Mouse (Mus musculus): ENCODE results near the gene B4galt7.
"Not testable (repeated sequence)": the region's sequence is repeated elsewhere in the genome, so short reads cannot be mapped to it uniquely, and the experiment has no call there.

Gene B4galt7

DNA sequence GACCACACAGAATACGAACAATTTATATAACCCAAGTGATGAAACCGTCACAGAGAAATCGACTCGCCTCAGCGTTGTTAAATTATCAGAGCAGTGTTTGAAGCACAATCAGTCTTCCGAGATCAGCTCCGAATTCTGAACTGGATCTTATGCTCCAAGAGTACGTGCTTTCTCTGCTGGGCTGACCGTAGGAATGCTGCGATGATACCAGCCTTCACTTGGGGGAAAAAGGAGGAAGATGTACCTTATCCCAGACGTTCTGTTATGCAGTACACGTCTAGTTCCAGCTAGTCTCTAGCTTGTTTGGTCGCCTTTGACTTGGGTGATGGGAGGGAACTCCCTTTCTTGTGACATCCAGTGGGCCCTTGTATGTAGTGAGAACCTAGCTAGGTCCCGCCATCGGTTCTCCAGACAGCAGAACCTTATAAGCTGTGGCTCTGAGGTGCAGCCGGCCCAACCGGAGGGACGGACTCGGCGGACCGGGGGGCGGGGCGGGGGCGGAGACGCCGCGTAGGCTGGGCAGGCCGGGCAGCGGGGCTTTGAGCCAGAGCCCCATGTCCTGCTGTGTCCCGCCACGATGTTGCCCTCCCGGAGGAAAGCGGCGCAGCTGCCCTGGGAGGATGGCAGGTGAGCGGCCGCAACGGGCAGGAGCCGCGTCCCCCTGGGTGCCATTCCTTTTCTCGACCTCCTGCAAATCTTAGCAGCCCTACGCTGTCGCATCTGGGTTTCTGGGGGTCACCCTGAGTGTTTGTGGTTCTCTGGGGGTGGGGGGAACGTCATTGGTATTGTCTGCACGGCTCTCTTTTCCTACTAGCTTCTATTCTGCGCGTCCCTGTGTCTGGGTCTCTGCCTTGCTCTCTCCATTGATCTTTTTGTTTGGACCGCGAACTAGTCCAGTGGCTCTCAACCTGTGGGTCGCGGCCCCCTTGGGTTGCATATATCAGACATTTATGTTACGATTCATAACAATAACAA is at the start of gene B4galt7:
TSS of gene B4galt7 (plus strand) at position 331 of the 975 bp plus-strand sequence.
- peak; percentile 85 for DNase-seq (ENCODE audit: low spot score)

DNA sequence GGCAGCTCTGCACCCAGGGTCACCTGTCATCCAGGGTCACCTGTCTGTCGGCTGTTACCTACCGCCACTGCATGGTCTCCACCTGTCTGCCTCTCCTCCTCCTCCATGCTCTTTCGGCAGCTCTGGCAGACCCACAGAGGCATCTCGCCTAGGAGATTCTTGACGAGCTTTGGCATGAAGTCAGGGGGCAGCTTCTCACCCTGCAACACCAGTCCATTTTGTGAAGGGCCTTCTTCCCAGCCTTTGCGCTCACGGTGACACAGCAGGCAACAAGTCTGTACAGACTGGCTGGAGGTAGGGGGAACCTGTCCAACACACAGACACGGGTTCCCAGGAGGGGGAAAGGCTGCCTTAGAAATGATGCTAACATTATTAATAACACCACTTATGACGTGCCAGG is 43.8 kb upstream of the B4galt7 start:
- no peak for DNase-seq (ENCODE audit: low spot score)

- no peak for DNase-seq (ENCODE audit: low spot score)
Measured at GRCm38 (mm10) chr13:55557499-55557898, 42.2 kb upstream of the B4galt7 start.

GRCm38 (mm10) chr13:55563266-55563879 is 36.3 kb upstream of the B4galt7 start:
- DNase-seq (ENCODE audit: low spot score): no peak

DNA sequence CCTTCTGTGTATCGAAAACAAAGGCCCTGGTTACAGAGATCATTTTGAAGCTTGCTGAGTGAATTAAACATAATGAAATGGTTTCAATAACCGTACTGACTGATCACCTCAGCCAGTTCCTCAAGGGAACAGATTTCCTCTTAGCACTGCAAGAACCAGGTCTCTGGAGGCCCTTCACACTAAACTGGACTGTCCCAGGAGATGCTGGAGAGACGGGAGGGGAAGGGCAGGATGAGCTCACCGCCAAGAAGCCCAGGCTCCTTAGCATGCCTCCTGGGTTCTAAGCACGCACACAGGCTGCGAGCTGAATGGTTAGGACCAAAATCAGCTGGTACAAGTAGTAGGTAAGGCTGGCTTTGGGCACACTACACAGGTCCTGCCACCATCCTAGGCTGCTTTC is 32.7 kb upstream of the B4galt7 start:
- peak; percentile 76 for DNase-seq (ENCODE audit: low spot score)

DNA sequence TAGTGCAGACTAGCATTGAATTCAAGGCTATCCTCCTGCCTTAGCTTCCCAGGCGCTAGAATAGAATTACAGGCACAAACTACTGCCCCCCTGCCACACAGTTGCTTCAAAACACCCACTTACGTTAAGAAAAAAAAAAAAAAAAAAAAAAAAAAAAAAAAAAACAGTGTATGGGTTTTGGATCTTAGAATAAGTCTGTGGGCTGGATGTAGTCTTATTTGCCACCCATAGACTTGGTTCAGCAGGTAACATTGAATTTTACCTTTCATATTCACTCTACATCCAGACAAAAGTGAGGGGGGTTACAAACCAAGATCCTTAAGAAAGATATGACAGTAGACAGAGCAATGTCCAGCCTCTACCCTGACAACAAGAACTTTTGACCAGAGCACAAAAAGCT is 31.7 kb upstream of the B4galt7 start:
- no peak for DNase-seq (ENCODE audit: low spot score)

DNA sequence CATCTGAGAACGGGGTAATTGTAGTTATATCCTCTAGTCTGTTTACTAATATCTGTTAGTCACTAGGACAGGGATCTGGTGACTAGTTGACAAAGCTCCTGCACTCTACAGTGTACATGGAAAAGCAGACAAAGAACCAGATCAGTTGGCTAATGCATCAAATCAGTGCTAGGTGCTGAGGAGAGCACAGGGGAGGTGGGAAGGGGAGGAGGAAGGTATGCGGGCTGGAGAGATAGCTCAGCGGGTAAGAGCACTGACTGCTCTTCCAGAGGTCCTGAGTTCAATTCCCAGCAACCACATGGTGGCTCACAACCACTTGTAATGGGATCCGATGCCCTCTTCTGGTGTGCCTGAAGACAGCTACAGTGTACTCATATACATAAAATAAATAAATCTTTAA is 31.2 kb upstream of the B4galt7 start:
- DNase-seq (ENCODE audit: low spot score): not testable (repeated sequence)

- peak; percentile 43 for DNase-seq (ENCODE audit: low spot score)
Measured at GRCm38 (mm10) chr13:55569726-55570285, 29.9 kb upstream of the B4galt7 start.

DNA sequence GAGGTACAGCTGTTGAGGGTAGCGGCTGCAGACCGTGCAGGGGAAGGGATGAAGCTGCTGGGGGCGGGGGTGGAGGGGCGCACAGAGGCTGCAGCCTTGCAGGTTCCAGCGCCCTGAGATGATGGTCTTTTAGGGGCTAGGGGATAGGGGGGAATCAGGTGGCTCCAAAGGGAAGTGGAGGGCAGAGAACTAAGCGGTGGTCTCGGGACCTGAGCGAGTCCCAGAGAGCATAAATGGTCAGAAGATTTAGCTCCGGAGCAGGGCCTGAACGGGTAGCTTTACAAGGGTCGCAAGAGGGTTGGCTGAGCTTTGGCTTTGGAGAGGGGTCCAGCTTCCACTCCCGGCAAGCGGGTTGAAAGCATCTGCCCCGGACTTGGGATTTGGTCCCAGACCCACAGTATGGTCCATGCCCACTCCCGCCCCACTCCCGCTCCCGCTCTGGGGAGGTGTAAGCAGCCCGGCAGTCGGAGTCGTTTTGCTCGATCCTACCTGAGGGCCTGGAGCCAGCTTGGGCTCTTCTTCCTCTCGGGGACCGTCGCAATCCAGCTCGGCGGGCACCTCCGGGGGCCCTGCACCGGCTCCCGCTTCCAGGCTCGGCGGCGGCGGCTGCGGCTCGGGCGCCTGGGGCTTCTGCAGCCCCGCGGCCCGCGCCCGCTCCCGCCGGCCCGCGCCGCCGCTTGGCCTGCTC is 29.3 kb upstream of the B4galt7 start:
- DNase-seq (ENCODE audit: low spot score): peak; percentile 46

- peak; percentile 97 for DNase-seq (ENCODE audit: low spot score)
Measured at GRCm38 (mm10) chr13:55571027-55571751, 28.5 kb upstream of the B4galt7 start, which contains the start of gene Fam193b. Gene Fam193b, minus strand, starts transcription at chr13:55571120.

DNA sequence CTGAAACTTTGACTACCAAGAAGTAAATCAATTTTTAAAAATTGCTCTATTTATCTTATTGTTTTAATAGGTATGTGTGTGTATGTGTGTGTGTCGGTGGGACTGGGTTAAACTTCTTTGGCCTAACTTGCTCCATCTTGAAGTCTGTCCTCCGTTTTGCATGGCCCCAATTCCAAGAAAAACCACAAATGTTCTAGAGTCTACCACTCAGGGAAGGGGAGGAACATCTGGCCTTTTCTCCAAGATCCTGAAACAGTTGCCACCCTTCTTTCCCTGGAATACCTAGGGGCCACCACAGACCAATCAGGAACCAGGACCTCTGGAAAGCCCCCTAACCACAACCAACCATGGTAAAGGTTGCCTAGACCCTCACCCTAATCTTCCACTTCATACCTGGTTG is 27.7 kb upstream of the B4galt7 start:
- DNase-seq (ENCODE audit: low spot score): no peak

DNA sequence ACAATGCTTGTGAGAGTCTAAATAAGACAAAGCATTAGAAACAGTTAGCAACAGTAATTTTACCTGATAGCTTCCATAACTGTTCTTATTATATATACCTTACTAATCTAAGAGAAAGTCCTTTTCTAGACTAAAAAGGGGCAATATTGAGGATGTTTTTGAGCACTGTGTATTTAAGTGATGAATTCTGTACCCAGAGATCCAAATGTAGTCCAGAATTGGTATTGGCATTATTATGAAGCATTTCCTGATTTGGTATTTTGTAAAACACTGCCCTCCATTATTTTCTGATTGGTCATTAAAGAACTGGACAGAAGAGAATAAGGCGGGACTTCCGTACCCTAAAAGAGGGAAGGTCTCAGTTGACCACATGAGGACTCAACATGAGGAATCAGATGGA is 26.3 kb upstream of the B4galt7 start, which contains the start of gene Tmed9:
TSS of gene Tmed9 (plus strand) at position 301 of the 400 bp plus-strand sequence.
- no peak for DNase-seq (ENCODE audit: low spot score)

GRCm38 (mm10) chr13:55574321-55574720 is 25.4 kb upstream of the B4galt7 start:
- peak; percentile 47 for DNase-seq (ENCODE audit: low spot score)

- DNase-seq (ENCODE audit: low spot score): no peak
Measured at GRCm38 (mm10) chr13:55575932-55576331, 23.8 kb upstream of the B4galt7 start.

DNA sequence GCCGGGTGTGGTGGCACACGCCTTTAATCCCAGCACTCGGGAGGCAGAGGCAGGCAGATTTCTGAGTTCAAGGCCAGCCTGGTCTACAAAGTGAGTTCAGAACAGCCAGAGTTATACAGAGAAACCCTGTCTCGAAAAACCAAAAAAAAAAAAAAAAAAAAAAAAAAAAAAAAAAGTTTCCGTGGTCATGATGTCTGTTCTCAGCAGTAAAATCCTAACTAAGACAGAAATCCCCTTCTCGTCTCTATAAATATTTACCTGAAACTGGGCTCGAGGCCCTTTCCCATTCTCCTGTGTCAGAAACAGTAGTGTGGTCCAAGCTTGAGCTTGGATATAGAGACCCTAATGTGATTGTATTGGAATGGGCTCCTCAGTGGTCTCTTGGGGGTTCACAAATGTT is 22.8 kb upstream of the B4galt7 start:
- not testable (repeated sequence) for DNase-seq (ENCODE audit: low spot score)

DNA sequence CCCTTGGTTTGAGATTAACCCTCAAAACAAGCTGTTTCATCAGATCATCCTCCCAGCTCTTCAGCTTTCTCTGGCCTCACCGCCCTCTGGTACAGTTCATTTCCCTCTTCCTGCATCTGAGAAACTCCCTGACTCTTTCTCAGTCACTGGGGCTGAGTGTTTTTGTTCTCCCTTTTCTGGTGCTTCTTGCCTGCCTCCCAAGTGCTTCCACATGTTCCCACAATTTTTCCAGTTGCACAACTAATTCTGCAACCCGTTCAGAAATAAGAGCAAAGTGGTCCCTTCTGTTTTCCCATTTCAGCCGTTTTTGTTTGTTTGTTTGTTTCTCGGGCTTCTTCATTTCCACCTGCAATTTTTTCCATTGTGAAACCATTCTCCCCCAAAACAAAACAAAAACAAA is 21.6 kb upstream of the B4galt7 start:
- DNase-seq (ENCODE audit: low spot score): no peak

GRCm38 (mm10) chr13:55591961-55592490 is 7.7 kb upstream of the B4galt7 start:
- DNase-seq (ENCODE audit: low spot score): no peak

GRCm38 (mm10) chr13:55592512-55593253 is 7.0 kb upstream of the B4galt7 start:
- DNase-seq (ENCODE audit: low spot score): peak; percentile 95

- DNase-seq (ENCODE audit: low spot score): no peak
Measured at GRCm38 (mm10) chr13:55593254-55593747, 6.4 kb upstream of the B4galt7 start.

DNA sequence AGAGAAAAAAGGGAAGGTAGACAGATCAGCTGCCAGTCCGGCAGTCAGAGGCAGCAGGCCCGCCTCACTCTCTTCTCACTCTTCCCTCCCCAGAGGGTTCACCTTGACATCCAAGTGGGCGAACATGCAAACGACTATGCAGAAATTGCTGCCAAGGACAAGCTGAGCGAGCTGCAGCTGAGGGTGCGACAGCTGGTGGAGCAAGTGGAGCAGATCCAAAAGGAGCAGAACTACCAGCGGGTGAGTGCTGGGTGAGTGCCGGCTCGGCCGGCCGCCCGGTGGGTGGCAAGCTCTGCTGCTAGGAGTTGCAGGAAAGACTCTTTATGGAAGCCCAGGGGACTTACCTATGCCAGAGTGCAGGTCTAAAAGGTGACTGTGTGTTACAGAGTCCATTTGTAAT is 4.3 kb upstream of the B4galt7 start:
- DNase-seq (ENCODE audit: low spot score): no peak
